Mouse (Mus musculus) neural tube, embryonic 11.5 days (tissue): ENCODE results near the gene Rhpn2. TPM values are rescaled to one million over a fixed set of nuclear protein-coding genes. Genes with fewer than 3 reads are reported as not detected.

Experiments
- ATAC-seq: fragments of 200-750 bp; cut with Nextera tagmentation; 2 replicates; pipeline ENCODE4 v1.8.0; 2017; ENCODE audit warnings: moderate number of reproducible peaks, mild to moderate bottlenecking, moderate TSS enrichment, moderate library complexity; ENCODE audit not compliant: insufficient read depth, low FRiP score, low TSS enrichment
- DNase-seq: peaks from one replicate; pipeline ENCODE4 v3.0.0-alpha.2; 2015; ENCODE audit warnings: low spot score
- H3K27ac ChIP-seq: fragments of 300-500 bp; sonication (generic); 2 replicates; pipeline ENCODE4 v1.5.1; 2014; ENCODE audit warnings: low read depth, mild to moderate bottlenecking, low read length
- H3K27me3 ChIP-seq: fragments of 300-500 bp; sonication (generic); 2 replicates; pipeline ENCODE4 v1.6.1; 2014; ENCODE audit warnings: mild to moderate bottlenecking, low read length, mixed read lengths; ENCODE audit not compliant: control insufficient read depth, insufficient read depth
- H3K36me3 ChIP-seq: fragments of 300-500 bp; sonication (generic); 2 replicates; pipeline ENCODE4 v1.6.1; 2014; ENCODE audit warnings: mild to moderate bottlenecking, low read length, moderate library complexity, mixed read lengths; ENCODE audit not compliant: control insufficient read depth, insufficient read depth
- H3K4me1 ChIP-seq: fragments of 300-500 bp; sonication (generic); 2 replicates; pipeline ENCODE4 v1.6.1; 2014; ENCODE audit warnings: low read length, mixed read lengths; ENCODE audit not compliant: control insufficient read depth, insufficient read depth
- H3K4me2 ChIP-seq: fragments of 300-500 bp; sonication (generic); 2 replicates; pipeline ENCODE4 v1.6.1; 2014; ENCODE audit warnings: low read depth, mild to moderate bottlenecking, moderate library complexity
- H3K4me3 ChIP-seq: fragments of 300-500 bp; sonication (generic); 2 replicates; pipeline ENCODE4 v1.5.1; 2014; ENCODE audit warnings: low read depth, low read length
- H3K9ac ChIP-seq: fragments of 300-500 bp; sonication (generic); 2 replicates; pipeline ENCODE4 v1.6.1; 2014; ENCODE audit warnings: mild to moderate bottlenecking, low read length
- H3K9me3 ChIP-seq: fragments of 300-500 bp; sonication (generic); 2 replicates; pipeline ENCODE4 v1.6.1; 2016; ENCODE audit warnings: low read length; ENCODE audit not compliant: control insufficient read depth
- WGBS: fragments of 180-500 bp; shearing (Covaris S2); extraction: QIAGEN DNeasy Blood & Tissue Kit; methylation state at CpG from one replicate; pipeline ENCODE4 v1.1.7; 2014; 5-methylcytosine and 5-hydroxymethylcytosine counted together
- polyA plus RNA-seq: library from polyadenylated mRNA; unstranded; fragments of >200 nt; fragmentation: Nextera tagmentation; extraction: Ambion mirVana; gene quantifications from 2 replicates; pipeline ENCODE4 v1.2.1, GENCODE M21; 2014

Rhpn2 gene
- polyA plus RNA-seq, result 3.3 and 3.6 TPM in 2 replicates

DNA sequence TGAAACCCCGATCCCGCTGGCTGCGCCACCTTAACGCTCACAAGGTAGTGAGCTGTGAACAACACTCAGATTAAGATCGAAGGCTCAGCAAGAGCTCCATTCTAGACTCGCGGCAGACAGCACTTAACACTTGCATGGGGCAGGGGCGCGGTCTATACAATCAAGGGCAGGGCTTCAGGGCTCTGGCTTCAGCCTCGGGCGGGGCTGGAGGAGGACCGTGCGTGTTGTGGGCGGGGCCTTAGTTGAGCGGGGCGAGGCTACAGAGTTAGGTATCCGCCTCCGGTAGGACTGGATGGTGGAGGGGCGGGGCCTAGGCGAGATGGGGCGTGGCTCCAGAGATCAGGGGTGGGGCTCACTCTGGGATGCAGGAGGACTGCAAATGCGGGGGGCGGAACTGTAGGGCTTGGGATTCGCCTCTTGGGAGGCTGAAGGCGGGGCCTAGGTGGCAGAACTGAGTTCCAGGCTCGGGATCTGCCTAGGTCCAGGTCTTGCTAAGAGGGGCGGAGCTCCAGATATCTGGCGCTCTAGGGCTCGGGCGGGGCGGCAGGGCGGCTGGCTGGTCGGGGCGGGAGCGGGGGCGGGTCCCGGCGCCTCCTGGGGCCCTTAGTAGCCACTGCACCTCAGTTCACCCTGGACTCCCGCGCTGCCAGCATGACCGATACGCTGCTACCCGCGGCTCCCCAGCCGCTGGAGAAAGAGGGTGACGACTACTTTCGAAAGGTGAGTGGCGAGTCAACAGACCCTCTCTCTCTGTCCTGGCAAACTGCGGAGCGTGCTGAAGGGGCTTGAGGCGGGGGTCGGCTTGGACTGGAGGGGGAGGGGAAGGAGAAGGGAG is at the start of gene Rhpn2:
Gene Rhpn2 (plus strand): TSS at position 479 of the 835 bp plus-strand sequence.
- WGBS, result under 1% methylated on average over 45 of the region's 52 CpGs
- Histone ChIP-seq H3K27me3 (no peaks in the 10 kb centered on the region), H3K9me3 (no peaks in the 10 kb centered on the region), H3K4me2 (peak within 1 kb of the TSS; percentile 96), H3K9ac (peak within 1 kb of the TSS; percentile 58), H3K36me3 (no peaks in the 10 kb centered on the region), H3K27ac (no peak within 1 kb of the TSS), H3K4me3 (peak within 1 kb of the TSS; percentile 49), H3K4me1 (peaks cover 4% of the 10 kb centered on the region)
- ATAC-seq (peak; percentile 99), DNase-seq (peak; percentile 99)

GRCm38 (mm10) chr7:35293464-35293863 is 40.5 kb upstream of the Rhpn2 start:
- peaks cover 20% of the 10 kb centered on the region for H3K36me3 ChIP-seq
- H3K4me1 ChIP-seq, result no peaks in the 10 kb centered on the region
- no peak overlapping the region for H3K4me2 ChIP-seq
- H3K4me3 ChIP-seq, result no peak overlapping the region
- DNase-seq, result no peak
- 89% methylated on average over 13 of the region's 13 CpGs for WGBS
- H3K27ac ChIP-seq, result no peak overlapping the region
- ATAC-seq, result no peak
- H3K9me3 ChIP-seq, result no peaks in the 10 kb centered on the region
- H3K9ac ChIP-seq, result no peak overlapping the region
- no peaks in the 10 kb centered on the region for H3K27me3 ChIP-seq

DNA sequence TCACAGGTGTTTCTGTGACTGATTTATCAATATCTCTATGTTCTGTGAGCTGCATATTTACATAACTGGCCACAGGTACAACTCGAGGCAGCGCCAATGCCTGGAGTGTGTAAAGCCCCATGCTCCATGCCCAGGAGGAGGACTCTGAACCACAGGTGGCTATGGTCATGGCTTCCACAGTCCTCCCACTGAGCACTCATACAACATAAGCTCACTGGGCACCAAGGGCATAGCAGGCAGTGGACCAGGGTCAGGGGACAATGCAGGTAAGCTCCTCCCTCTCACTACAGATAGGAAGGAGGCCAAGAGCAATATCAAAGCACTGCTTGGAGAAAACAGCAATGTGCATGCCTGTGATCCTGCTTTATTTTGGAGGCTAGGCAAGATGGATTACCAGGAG is 38.3 kb upstream of the Rhpn2 start:
- DNase-seq, result no peak
- ATAC-seq, result no peak
- H3K9me3 ChIP-seq, result no peaks in the 10 kb centered on the region
- H3K36me3 ChIP-seq, result peaks cover 18% of the 10 kb centered on the region
- H3K4me1 ChIP-seq, result no peaks in the 10 kb centered on the region
- WGBS, result 95% methylated on average over 2 of the region's 2 CpGs
- H3K27me3 ChIP-seq, result no peaks in the 10 kb centered on the region
- H3K27ac ChIP-seq, result no peak overlapping the region
- no peak overlapping the region for H3K4me2 ChIP-seq
- H3K4me3 ChIP-seq, result no peak overlapping the region
- H3K9ac ChIP-seq, result no peak overlapping the region

DNA sequence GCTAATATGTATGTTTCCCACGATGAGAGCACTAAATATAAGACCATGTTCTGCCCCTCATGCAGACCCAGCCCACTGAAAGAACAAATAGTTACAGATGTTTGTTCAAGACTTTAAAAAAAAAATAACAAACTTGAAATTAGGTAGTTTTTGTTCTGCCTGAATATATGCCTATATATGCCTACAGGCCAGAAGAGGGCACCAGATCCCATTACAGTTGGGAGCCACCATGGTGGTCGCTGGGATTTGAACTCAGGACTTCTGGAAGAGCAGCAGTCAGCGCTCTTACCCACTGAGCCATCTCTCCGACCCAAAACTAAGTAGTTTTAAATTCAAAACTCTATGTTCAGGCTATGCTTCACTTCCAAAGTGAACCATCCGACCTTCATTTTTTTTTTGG is 36.1 kb upstream of the Rhpn2 start:
- H3K27me3 ChIP-seq, result no peaks in the 10 kb centered on the region
- H3K9me3 ChIP-seq, result no peaks in the 10 kb centered on the region
- no peaks in the 10 kb centered on the region for H3K4me1 ChIP-seq
- ATAC-seq, result no peak
- H3K9ac ChIP-seq, result no peak overlapping the region
- DNase-seq, result no peak
- H3K4me3 ChIP-seq, result no peak overlapping the region
- WGBS, result 91% methylated on average over 5 of the region's 5 CpGs
- H3K27ac ChIP-seq, result no peak overlapping the region
- H3K4me2 ChIP-seq, result no peak overlapping the region
- H3K36me3 ChIP-seq, result peaks cover 13% of the 10 kb centered on the region

GRCm38 (mm10) chr7:35299656-35300055 is 34.3 kb upstream of the Rhpn2 start:
- Histone ChIP-seq H3K27ac (no peak overlapping the region), H3K9me3 (no peaks in the 10 kb centered on the region), H3K9ac (no peak overlapping the region), H3K27me3 (no peaks in the 10 kb centered on the region), H3K36me3 (peaks cover 8% of the 10 kb centered on the region), H3K4me1 (no peaks in the 10 kb centered on the region), H3K4me3 (no peak overlapping the region), H3K4me2 (no peak overlapping the region)
- 72% methylated on average over 8 of the region's 8 CpGs for WGBS
- ATAC-seq, result no peak
- no peak for DNase-seq

- no peak for DNase-seq
- H3K27me3 ChIP-seq, result no peaks in the 10 kb centered on the region
- H3K9me3 ChIP-seq, result no peaks in the 10 kb centered on the region
- no peak overlapping the region for H3K4me3 ChIP-seq
- ATAC-seq, result no peak
- no peaks in the 10 kb centered on the region for H3K4me1 ChIP-seq
- H3K36me3 ChIP-seq, result peaks cover 9% of the 10 kb centered on the region
- no peak overlapping the region for H3K4me2 ChIP-seq
- H3K9ac ChIP-seq, result no peak overlapping the region
- H3K27ac ChIP-seq, result no peak overlapping the region
These were observed 33.2 kb upstream of the Rhpn2 start for GRCm38 (mm10) chr7:35300792-35301191.

GRCm38 (mm10) chr7:35311214-35311613 is 22.8 kb upstream of the Rhpn2 start:
- H3K4me1 ChIP-seq, result no peaks in the 10 kb centered on the region
- 94% methylated on average over 3 of the region's 3 CpGs for WGBS
- no peak for DNase-seq
- no peaks in the 10 kb centered on the region for H3K27me3 ChIP-seq
- no peak overlapping the region for H3K4me2 ChIP-seq
- no peak for ATAC-seq
- H3K36me3 ChIP-seq, result no peaks in the 10 kb centered on the region
- no peak overlapping the region for H3K27ac ChIP-seq
- no peak overlapping the region for H3K4me3 ChIP-seq
- no peak overlapping the region for H3K9ac ChIP-seq
- H3K9me3 ChIP-seq, result no peaks in the 10 kb centered on the region

DNA sequence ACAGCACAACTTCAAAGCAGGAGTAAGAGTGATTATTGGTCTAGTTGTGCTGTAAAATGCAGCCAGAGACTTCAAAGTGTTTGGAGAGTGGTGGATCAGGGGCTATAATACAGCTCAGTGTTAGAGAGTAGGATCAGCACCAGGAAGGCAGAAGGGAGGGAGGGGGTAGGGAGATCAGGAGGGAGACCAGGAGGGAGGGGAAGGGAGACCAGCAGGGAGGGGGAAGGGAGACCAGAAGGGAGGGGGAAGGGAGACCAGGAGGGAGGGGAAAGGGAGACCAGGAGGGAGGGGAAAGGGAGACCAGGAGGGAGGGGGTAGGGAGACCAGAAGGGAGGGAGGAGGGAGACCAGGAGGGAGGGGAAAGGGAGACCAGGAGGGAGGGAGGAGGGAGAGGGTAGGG is 19.8 kb upstream of the Rhpn2 start:
- H3K27me3 ChIP-seq, result no peaks in the 10 kb centered on the region
- no peak overlapping the region for H3K27ac ChIP-seq
- no peak overlapping the region for H3K9ac ChIP-seq
- ATAC-seq (no peak), DNase-seq (no peak)
- H3K9me3 ChIP-seq, result no peaks in the 10 kb centered on the region
- H3K4me3 ChIP-seq, result no peak overlapping the region
- no peaks in the 10 kb centered on the region for H3K36me3 ChIP-seq
- no peak overlapping the region for H3K4me2 ChIP-seq
- H3K4me1 ChIP-seq, result peaks cover 6% of the 10 kb centered on the region; the same call in 1 of the 2 replicates
